Mouse (Mus musculus): ENCODE measurements around the gene Phf21b.
"Not testable (repeated sequence)": the region's sequence is repeated elsewhere in the genome, so short reads cannot be mapped to it uniquely, and the experiment has no call there.

Phf21b gene

DNA sequence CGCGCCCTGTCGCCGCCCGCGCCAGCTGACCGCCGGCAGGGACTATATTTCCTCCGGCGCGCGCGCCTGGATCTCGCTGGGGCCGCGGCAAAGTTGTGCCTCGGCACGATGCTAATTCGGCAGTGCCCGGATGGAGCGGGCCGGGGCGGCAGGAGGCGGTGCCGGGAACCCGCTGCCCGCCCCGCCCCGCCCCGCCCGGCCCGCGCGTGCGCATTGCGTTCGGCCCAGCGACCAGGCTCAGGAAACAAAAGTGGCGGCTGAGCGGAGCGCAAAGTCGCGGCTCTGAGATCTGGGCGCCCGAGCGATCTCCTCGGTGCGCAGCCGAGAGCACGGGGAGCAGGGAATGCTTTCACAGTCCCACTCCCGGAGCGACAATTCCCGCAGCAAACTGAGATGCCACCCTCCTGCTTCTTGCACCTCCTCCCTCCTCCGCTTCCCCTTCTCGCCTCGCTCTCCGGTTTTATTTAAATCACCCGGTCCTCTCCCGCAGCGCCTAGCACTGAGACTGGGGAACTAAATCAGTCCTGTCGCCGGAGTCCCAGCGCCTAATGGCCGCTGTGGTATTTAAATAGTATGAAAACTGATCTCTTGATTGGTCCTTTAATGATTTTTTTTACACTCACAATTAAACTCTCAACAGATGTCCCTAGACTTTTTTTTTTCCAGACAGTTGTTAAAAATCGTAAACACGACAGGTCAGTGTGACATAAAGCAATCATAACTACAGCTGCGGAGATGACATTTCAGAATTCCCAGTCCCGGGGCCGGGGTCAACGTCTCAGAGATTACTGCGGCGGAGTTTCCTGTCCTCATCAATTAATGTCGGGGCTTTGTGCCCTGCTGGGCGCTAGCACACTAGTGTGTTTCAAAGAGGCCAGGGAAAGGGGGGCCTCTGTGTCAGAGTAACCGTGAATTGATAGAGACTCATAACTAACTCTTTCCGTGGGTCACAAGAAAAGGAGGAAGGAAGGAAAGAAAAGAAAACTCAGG is at the start of gene Phf21b:
TSS of gene Phf21b (minus strand) at position 44 of the 990 bp plus-strand sequence.
- DNase-seq = peak; percentile 83

DNA sequence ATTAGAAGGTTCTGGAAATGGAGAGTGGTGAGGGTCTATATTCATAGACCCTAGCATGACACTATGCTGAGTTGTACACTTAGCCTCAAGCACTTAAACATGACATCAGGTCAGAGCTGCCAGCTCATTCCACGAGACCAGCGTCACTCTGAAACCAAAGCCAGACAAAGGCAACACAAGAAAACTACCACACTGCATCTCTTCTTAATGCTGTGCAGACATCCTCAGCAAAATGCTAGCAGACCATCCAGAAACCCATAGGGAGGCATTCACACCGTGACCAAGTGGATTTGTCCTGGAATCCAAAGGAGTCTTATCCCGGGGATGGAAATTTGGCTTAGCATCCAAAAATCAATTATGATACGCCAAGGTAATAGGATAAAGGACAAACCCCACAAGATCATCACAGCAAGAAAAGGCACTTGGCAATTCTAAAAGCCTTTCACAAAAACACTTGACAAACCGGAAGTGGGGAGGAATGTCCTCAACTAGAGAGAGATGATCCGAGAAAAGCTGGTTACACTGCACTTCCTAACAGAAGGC is 48.1 kb upstream of the Phf21b start:
- DNase-seq = no peak

DNA sequence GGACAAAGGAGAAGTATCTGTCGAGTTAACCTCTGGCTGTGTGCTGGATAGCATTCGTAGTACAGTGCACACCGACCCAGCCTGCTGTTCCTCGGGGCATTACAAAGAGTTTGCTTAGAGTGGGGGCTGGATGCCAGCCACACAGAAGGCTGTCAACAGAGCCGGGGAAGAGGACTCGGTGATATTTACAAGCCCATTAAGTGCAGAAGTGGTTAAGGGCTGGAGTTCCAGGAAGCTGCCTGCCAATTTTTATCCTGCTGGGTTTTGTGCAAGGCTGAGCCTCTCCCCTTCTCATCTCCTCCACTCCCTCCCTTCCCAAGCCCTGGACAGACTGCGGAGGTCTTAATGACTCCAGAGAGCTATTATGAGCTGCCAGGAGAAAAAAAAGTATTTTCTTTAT is 42.2 kb upstream of the Phf21b start:
- DNase-seq = no peak

DNA sequence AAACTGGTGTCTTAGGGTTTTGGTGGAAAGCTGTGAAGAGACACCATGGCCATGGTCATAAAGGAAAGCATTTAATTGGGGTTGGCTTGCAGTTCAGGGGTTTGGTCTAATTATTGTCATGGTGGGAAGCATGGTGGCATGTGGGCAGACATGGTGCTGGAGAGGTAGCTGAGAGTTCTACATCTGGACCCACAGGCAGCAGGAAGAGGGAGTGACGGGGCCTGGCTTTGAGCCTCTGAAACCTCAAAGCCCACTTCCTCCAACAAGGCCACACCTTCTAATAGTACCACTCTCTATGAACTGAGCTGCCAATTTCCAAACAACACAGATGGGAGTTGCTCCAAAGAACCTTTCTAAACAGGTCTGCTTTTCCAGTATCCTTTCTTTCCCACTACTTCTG is 40.8 kb upstream of the Phf21b start:
- DNase-seq = no peak

DNA sequence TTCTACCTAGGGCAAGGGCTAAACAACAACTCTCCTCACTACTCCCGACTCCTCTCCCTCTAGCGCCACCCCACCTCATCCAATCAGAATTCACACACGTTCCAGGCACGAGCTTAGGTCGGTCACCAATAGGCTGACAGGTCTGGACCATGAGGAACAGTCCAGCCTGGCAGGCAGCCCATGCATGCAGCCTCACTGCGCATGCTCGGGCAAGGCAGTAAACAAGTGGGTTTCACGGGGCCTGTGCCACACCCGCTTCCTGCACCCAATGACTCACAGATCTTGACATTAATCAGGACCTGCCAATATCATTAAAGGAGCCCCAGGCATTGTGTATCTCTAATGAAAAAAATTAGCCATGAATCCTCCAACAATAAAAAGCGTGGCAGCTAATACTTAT is 40.4 kb upstream of the Phf21b start:
- DNase-seq = not testable (repeated sequence)

DNA sequence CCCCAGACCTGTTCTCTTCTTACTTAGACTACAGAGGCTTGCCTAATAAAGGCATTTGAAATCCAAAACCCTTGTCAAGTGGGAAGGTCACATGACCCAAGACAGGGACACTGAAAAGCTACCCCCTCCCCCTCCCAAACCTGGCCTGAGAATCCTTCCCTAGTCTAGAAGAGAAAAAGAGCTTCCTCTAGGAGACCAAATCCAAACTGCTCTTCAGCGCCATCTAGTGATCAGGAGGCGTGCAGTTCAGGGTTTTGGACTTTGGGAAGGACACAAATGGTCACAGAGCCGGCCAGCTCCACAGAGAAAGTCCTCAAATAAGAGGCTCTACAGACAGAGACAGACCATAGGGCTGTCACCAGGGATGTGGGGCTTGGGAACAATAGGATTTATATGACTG is 35.8 kb upstream of the Phf21b start:
- DNase-seq = peak; percentile 75

DNA sequence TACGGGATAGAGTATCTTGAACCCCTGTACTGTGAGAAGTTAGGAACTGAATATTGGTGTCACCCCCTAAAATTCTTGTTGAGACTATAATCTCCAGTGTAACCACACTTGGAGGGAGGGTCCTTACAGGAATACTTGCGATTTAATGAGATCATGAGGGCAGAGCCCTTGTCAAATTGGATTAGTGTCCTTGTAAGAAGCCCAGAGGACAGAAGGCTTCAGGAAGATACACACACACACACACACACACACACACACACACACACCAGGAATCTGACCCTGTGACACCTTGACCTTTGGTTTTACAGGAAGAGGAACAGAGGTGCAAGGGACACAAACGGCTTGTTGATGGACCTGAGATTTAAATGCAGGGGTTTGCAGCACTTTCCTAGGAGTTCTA is 35.4 kb upstream of the Phf21b start:
- no peak for DNase-seq

DNA sequence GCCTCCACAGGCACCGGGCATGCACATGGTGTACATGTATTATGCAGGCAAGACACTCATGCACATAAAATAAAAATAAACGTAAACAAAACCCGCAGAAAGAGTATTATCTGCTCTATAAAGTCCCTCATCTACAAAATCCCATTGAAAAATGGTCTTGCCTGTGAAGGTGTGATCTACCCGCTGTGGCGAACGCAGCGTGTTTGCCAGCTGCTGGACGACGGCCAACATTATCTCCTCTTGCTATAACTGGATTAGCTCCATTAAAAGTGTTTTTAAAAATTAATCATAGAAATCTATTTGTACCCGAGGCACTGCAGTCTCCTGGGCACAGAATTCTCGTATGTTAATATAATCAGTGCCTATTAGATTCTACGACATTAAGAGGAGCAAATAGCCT is 32.2 kb upstream of the Phf21b start:
- no peak for DNase-seq

DNA sequence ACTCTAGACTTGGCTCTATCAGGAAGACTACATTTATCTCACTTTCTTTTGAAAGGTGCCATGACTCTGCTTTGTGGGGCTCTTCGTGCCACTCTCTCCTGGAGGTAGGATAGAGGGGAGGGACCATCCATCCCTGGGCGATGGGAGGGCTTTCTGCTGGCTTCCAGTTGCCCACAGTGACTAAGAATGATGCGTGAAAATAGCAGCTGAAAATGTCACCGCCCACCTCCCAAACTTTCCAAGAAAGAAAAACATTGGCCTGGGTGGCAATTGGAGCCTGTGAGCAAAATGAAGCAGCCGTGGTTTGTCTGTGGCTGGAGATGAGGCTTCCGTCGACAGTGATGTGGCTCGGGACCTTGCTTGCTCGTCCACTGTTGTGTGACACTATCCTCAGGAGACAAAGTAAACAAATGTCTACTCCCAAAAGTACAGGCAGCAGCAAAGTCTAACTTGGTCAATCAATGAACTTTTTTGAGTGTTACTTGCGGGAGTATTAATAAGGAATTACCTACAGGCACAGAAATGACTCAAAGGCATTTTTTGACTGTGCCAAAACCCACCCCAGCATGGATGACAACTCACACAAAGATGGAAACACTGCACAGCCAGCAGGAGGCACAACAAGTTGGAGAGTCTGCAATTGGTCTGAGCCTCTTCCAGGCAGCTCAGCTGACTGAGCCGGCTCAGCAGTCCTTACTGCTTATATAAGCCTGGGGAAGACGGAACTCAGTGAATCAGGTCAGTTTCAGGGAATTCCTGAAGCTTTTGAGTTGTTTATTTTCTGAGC is 21.4 kb upstream of the Phf21b start:
- DNase-seq = no peak

DNA sequence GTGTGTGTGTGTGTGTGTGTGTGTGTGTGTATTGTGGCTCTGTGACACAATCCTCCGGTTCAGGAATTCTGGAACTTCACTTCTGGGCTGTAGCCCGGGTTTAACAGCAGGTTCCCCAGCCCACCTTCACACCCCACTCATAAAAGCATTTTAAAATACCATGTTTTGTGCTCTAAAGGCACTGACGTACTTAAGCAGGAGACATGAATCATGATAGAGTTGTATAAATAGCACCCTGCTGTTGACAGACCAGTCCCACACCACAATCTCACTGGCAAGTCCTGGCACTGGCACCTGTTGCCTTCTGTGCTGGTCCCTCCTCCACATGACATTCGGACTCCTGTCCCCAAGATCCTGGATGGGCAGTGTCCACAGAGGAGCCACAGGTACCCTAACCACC is 18.0 kb upstream of the Phf21b start:
- no peak for DNase-seq

DNA sequence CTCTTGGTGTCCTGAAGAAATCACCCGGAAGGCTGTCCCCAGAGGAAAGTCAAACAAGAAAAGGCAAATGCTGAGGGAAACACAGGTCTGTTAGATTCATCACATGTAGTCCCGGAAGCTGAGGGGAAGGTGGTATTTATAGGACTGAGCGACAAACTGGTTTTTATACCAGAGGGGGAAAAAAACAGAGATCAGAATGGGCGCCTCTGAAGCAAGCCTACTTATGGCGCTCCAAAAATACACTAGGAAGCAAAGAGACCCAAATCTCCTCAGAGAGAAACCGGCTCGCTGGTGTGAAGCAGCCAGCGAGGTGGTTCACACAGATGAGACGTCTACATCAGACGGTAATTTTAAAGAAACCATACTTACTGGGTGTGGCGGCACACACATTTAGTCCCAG is 17.2 kb upstream of the Phf21b start:
- no peak for DNase-seq

DNA sequence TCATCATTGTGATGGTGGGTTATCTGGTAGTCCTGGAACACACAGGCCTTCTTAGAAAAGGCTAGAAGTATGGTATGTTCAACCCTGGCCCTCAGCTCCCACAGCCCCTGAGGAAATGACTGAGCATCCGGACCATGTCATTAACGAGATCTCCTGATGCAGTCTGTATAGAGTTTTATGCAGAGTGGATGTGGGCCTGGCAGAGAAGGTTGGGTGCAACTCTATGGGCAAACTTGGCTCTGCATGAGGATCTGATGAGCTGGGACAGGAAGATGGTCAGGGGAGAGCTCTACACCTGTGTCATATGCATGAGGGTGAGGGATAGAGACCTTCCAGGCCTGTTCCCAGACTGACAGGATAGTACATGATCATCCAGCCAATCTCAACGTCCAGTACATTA is 16.0 kb upstream of the Phf21b start:
- DNase-seq = no peak

DNA sequence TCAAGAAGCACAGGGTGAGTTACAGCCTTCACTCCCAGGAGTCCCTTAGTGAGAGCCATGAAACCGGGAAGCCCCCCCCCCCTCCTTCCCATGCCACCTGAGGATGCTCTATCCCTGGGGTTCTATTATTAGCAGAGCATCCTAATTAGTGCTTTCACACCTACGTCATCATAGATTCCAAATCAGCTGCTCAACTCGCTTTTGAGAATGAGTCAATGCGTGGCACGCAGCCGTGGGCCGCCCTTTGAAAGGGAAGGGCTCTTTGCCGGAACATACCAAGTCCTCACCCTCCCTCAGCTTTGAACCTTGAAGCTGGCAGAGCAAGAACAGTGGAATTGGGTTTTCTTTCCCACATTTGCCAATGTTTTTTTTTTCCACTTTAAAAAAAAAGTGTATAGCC is 6.1 kb upstream of the Phf21b start:
- DNase-seq = no peak

DNA sequence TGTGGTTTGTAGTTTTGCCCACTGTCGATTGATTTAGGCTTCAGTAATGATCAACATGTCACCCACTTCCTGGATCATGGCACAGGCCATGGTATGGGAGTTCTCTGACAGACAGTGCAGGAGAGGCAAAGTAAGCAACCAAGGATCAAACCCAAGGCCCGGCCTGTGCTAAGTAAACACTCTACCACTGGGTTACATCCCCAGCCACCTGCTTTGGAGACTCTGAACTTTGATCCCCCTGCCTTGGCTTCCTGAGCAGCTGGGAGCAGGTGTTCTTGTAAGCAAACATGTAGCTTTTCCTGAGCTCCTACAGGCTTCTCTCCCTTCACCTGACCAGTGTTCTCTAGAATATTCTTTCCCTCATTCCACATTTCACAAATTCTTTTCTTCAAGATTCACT is 1.8 kb upstream of the Phf21b start:
- DNase-seq = no peak

DNA sequence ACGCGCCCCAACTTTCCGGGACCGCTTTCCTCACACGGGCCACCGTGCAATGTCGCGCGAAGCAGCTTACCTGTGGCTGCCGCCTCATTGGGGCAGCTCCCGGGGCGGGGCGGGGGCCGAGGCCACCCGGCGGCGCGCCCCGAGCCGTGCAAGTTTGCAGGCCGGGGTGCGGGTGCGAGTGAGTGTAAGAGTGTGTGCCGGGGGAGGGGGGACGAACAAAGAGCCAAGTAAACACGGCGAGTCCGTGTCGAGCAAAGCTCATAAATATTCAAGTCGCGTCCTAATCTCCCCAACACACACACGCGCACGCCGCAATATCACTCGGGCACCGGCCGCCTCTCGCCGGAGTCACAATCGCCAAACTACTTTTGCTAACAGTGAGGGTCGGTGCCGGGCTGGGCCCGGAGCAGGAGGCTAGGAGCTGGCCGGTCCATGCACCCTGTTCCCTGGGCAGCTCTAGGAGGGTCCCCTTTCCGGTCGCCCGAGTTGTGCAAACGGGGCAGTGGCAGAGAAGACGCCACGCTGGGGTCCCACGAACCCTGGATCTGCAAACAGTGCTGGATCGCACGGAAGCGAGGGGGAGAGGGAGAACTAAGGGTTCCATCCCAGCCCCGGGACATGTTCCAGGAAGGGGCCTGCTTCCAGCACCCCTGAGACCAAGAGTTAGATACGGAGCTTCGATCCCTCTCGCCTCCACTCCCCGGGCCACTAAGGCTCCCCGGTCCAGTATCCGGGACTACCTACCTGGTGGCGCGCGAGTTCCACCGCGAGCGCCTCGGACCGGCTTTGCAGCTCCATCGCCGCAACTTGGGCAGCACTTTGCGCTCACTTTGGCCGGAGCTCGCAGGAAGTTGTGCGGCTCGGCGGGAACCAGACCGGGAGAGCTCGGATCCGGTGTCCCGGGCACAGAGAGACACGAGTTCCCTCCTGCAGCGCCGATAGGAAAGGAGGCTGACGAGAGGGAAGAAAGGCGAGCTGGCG is 638 bp downstream of the Phf21b start:
- peak; percentile 54 for DNase-seq

DNA sequence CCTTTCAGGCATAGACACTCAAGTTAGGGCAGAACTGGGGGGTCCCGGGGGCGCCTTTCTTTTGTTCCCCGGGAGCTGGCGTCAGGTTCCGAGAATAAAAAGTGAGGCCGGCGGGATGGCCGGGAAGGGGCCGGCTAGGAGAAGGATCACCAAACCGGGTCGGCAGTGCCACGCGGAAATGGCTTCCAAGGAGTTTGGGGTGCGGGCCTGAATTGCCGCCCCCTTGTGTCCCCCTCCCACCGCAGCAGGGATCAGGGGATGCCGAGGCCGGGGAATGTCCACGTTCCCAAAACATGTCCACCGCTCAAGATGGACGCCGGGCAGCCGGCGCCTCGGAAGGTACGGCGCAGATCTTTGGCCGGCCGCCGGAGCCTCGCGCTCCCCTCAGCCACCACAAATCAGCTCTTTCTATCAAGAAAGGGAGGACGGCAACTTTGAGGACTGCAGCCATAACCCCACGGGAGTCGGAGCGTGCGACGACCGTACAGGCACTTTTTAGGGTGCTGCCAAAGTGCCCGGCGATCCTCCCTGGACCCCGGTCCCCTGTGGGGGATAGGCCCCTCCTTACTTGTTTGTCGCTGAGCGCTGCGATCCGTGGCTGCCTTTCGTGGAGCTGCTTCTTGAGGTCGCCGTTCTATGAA is 1.6 kb downstream of the Phf21b start:
- peak; percentile 19 for DNase-seq

DNA sequence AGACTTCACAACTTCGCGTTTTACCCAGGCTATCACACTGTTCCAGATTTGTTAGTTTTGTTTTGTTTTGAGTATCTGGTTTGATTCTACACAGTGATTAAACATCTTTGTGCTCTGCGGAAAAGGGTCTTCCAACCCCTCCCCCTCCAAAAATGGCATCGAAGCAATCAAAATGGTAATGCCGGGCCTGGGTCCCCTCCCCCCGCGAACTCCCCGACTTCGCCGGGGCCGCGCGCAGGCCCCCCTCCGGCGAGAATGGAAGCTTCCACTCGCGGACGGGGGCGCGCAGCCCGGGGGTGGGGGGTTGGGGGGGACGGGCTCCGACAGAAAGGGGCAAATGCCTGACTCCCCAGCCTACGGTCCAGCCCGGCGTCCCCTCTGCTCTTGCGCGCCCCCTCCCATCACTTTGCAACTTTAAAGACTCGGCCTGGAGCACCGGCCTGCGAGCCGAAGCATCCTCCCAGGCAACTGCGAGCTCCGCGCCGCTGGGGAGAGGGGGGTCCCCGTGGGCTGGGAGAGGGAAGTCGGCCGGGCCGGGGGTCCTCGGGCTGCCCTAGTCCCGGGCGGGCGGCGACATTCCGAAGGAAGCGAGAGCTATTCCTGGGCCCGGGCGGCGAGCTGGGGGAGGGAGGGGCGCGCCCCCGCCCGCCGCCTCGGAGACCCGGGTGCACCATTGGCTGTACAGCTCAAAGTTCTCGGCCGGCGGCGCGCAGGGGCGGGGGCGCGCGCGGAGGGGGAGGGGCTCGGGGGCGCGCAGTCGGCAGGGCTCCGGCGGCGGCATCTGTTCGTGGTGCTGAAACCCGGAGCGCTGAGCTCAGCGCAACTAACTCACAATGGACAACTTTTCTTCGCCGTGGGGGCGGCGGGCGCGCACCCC is 2.4 kb downstream of the Phf21b start:
- DNase-seq = peak; percentile 79

DNA sequence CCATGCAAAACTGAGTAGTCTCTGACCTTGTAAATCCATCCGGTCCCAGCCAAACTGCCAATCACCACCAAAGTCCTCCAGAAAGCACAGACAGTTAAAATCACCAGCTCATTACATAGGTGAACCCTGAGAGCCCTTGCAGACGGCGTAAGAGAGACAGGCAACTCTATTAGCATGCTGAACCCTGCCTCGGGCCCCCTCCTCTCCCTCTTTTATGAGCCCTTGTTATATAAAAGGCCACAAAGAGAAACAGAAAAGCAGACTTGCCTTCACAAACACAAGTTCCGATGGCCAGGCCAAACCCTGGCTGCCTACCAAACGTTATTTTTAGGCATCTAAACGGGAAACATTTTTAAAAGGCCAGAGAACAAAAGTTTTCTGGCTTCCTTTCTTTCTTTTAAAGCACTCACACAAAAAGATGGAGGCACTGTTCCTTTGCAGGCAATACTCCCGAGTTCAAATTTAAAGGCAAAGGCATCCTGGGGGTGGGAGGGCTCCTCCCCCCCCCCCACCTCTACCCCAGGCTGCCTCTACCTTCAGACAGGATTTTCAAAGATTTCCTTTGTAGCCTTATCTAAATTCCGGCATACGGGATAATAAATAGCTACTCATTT is 3.3 kb downstream of the Phf21b start:
- DNase-seq = peak; percentile 53

DNA sequence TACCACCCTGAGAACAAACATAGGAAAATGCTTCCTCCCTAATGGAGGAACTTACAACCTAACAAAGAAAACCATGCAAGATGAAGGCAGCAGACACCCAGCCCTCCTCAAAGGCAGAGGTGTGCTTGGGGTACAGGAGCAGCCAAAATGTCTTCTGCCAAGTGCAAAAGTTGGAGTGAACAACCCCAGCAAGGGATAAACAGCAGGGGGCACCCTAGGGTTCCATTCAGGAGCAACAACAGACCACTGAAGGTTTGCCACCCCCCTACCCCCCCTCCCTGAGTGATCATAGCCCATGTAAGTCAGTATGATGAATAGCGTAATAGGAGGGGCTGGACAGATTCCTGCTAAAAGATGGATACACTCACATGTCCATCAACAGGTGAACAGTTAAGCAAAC is 5.5 kb downstream of the Phf21b start:
- no peak for DNase-seq

DNA sequence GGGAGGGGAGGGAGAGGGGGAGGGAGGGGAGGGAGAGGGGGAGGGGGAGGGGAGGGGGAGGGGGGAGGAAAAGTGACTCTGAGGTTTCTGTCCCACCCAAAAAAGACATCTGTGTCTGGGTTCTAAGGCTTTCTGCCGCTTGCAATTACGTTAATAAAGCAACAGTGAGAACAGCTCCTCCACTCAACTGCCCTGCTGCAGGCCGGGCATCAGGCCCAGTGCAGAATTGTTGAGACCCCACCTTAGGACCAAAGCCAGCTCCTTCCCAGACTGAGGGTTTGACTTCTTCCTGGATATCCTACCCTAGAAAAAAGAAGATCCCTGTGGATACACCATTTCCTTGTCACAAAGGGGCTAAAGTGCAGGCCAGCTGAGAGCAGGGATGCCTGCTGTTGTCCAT is 9.6 kb downstream of the Phf21b start:
- no peak for DNase-seq

All from kidney, adult 9 months (tissue).